Mouse (Mus musculus): ENCODE data around the gene Cdhr1. TPM values are rescaled to one million over a fixed set of nuclear protein-coding genes. Genes with fewer than 3 reads are reported as not detected.

The Cdhr1 gene
- polyA plus RNA-seq, 1 experiment from 2014 or later, result 3.0 TPM

DNA sequence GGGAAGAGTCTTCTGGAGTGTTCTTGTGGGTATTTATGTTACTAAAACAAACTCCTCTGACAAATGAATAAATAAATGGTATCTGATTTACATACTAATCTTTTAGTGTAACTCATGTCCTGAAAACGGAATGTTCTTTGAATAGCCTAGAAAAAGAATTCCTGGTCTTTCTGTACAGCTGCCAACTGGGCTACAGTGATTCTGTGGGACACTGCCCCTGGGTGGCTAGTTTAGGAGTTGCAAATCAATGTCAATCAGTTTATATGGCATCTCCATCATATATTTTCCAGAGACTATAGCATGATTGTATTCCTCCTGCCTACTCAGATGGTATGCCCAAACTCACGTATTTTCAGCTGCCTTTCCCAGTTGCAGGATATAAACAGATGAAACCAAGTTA, 33.3 kb downstream of the Cdhr1 start:
- H3K4me2 ChIP-seq (ENCODE audit: low read depth, low read length), result no peak overlapping the region
- no peaks in the 10 kb centered on the region for H3K27me3 ChIP-seq (replicated peaks; ENCODE audit: control insufficient read depth, insufficient read depth, low read length)
- H3K4me1 ChIP-seq (ENCODE audit: control insufficient read depth, insufficient read depth, low read length), result no peaks in the 10 kb centered on the region
- H3K27ac ChIP-seq (replicated peaks; ENCODE audit: low read depth, low read length), result no peak overlapping the region
- H3K36me3 ChIP-seq (ENCODE audit: control insufficient read depth, insufficient read depth, low read length), result no peaks in the 10 kb centered on the region
- H3K4me3 ChIP-seq (ENCODE audit: low read depth, low read length), result no peak overlapping the region
- ATAC-seq (ENCODE audit: low read depth), result no peak
- no peak overlapping the region for H3K9ac ChIP-seq (ENCODE audit: low read depth, low read length)
- DNase-seq (ENCODE audit: low spot score), result no peak
- H3K9me3 ChIP-seq (ENCODE audit: control insufficient read depth, low read length), result no peaks in the 10 kb centered on the region
- 58% methylated on average over 2 of the region's 2 CpGs for WGBS

DNA sequence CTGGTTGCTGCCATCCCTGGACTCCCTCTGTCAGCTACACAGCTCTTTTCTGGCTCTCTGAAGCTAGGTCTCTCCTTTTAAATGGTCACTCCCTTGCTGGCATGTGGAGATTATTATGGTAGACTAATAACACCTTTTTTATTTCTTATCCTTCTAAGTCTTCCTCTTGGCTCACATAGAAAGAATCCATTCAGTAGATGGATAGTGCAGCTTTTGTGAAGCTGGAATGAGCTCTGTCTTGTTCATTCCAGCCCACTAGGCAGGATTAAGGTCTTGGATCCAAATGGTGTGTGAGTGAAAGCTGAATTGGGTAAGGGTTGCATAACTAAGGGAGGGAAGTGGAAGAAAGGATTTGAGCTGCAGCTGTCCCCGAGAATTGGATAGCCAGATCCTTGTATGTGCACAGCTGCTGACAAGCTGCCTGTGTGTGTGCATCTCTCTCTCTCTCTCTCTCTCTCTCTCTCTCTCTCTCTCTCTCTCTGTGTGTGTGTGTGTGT, 49.2 kb downstream of the Cdhr1 start, which contains the start of gene Rgr:
Rgr (minus strand) TSS at position 51 of the 497 bp plus-strand sequence.
- Histone ChIP-seq H3K4me3 (ENCODE audit: low read depth, low read length) (no peak within 1 kb of the TSS), H3K9me3 (ENCODE audit: control insufficient read depth, low read length) (no peaks in the 10 kb centered on the region), H3K9ac (ENCODE audit: low read depth, low read length) (no peak within 1 kb of the TSS), H3K27ac (replicated peaks; ENCODE audit: low read depth, low read length) (no peak within 1 kb of the TSS), H3K36me3 (ENCODE audit: control insufficient read depth, insufficient read depth, low read length) (no peaks in the 10 kb centered on the region), H3K4me2 (ENCODE audit: low read depth, low read length) (no peak within 1 kb of the TSS), H3K27me3 (replicated peaks; ENCODE audit: control insufficient read depth, insufficient read depth, low read length) (no peaks in the 10 kb centered on the region), H3K4me1 (ENCODE audit: control insufficient read depth, insufficient read depth, low read length) (no peaks in the 10 kb centered on the region)
- WGBS, result 68% methylated on average over 1 of the region's 1 CpGs
- ATAC-seq (ENCODE audit: low read depth), result peak; percentile 80
- DNase-seq (ENCODE audit: low spot score), result peak; percentile 78

DNA sequence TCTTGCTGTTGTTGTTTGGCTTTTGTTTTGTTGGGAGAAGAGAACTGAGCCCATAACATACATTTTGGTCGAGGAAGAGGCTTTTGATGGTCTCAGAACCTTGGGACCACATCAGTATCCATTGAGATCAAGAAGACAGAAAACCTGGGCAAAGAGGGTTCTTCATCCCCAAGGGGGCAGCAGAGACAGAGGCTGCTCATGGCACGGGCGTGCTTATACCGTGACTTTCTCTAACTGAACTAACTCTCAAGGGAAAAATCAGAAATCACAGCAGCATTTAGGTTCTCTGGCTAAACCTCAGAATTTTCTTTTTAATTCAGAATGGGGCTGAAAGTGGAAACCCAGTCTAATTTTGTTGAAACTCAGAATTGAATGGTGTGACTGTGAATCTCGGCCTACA, 63.7 kb downstream of the Cdhr1 start:
- no peak for DNase-seq (ENCODE audit: low spot score)
- no peak for ATAC-seq (ENCODE audit: low read depth)
- WGBS, result 32% methylated on average over 5 of the region's 5 CpGs

DNA sequence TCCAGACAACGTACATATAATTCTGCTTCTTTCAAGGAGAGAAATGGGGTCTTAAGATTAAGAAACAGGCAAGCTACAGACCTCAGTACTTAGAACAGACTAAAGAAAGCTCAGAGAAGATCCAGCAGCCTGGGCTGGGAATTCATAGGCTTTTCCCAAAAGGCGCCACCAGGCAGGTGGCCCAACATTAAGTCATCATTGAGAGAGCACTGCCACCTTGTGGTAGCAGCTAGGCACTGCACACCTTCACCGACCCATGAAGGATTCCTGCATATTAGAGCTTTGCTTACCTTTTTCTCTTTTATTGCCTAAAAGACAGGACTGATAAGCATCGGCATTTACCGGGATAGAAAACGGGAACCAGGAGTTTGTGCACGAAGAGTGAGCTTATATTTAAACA, 64.9 kb downstream of the Cdhr1 start:
- ATAC-seq (ENCODE audit: low read depth), result 0 out of 2 replicates have a peak, but pooled peaks have one; percentile 59
- H3K4me2 ChIP-seq (ENCODE audit: low read depth, low read length), result no peak overlapping the region
- no peaks in the 10 kb centered on the region for H3K9me3 ChIP-seq (ENCODE audit: control insufficient read depth, low read length)
- H3K27ac ChIP-seq (replicated peaks; ENCODE audit: low read depth, low read length), result no peak overlapping the region
- no peaks in the 10 kb centered on the region for H3K27me3 ChIP-seq (replicated peaks; ENCODE audit: control insufficient read depth, insufficient read depth, low read length)
- H3K4me1 ChIP-seq (ENCODE audit: control insufficient read depth, insufficient read depth, low read length), result no peaks in the 10 kb centered on the region
- H3K36me3 ChIP-seq (ENCODE audit: control insufficient read depth, insufficient read depth, low read length), result no peaks in the 10 kb centered on the region
- H3K4me3 ChIP-seq (ENCODE audit: low read depth, low read length), result no peak overlapping the region
- H3K9ac ChIP-seq (ENCODE audit: low read depth, low read length), result no peak overlapping the region
- peak; percentile 75 for DNase-seq (ENCODE audit: low spot score)
- 21% methylated on average over 7 of the region's 7 CpGs for WGBS

More for the DNA sequence above, 63.7 kb downstream of the Cdhr1 start:
- Histone ChIP-seq H3K36me3 (ENCODE audit: control insufficient read depth, insufficient read depth, low read length) (no peaks in the 10 kb centered on the region), H3K4me1 (ENCODE audit: control insufficient read depth, insufficient read depth, low read length) (no peaks in the 10 kb centered on the region), H3K27me3 (replicated peaks; ENCODE audit: control insufficient read depth, insufficient read depth, low read length) (no peaks in the 10 kb centered on the region), H3K9ac (ENCODE audit: low read depth, low read length) (no peak overlapping the region), H3K4me3 (ENCODE audit: low read depth, low read length) (no peak overlapping the region), H3K4me2 (ENCODE audit: low read depth, low read length) (no peak overlapping the region), H3K9me3 (ENCODE audit: control insufficient read depth, low read length) (no peaks in the 10 kb centered on the region), H3K27ac (replicated peaks; ENCODE audit: low read depth, low read length) (no peak overlapping the region)

GRCm38 (mm10) chr14:37032481-37033104, 65.6 kb downstream of the Cdhr1 start:
- H3K9ac ChIP-seq (ENCODE audit: low read depth, low read length), result no peak overlapping the region
- no peak overlapping the region for H3K4me2 ChIP-seq (ENCODE audit: low read depth, low read length)
- 66% methylated on average over 11 of the region's 11 CpGs for WGBS
- no peaks in the 10 kb centered on the region for H3K36me3 ChIP-seq (ENCODE audit: control insufficient read depth, insufficient read depth, low read length)
- no peaks in the 10 kb centered on the region for H3K4me1 ChIP-seq (ENCODE audit: control insufficient read depth, insufficient read depth, low read length)
- no peaks in the 10 kb centered on the region for H3K9me3 ChIP-seq (ENCODE audit: control insufficient read depth, low read length)
- ATAC-seq (ENCODE audit: low read depth) (peak; percentile 88), DNase-seq (ENCODE audit: low spot score) (peak; percentile 84)
- no peak overlapping the region for H3K27ac ChIP-seq (replicated peaks; ENCODE audit: low read depth, low read length)
- no peak overlapping the region for H3K4me3 ChIP-seq (ENCODE audit: low read depth, low read length)
- no peaks in the 10 kb centered on the region for H3K27me3 ChIP-seq (replicated peaks; ENCODE audit: control insufficient read depth, insufficient read depth, low read length)

DNA sequence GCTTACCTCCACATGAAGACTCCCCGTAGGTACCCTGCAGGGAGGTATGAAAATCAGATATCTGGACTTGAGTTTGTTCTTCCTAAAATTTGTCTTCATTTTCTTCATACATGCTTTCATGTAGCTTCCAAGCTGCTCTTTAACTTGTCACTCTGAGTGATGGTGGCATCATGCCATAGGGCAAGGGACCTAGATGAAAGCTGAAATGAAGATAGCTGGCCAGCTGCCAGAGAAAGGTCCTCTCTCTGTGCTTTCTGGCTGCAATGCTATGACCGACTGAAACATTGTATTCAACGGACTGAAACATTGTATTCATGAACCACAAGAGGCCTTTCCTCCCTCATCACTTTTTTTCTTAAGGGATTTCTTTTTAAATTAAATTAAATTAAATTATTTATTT, 69.6 kb downstream of the Cdhr1 start:
- H3K27ac ChIP-seq (replicated peaks; ENCODE audit: low read depth, low read length), result no peak overlapping the region
- no peaks in the 10 kb centered on the region for H3K4me1 ChIP-seq (ENCODE audit: control insufficient read depth, insufficient read depth, low read length)
- H3K36me3 ChIP-seq (ENCODE audit: control insufficient read depth, insufficient read depth, low read length), result no peaks in the 10 kb centered on the region
- ATAC-seq (ENCODE audit: low read depth) (no peak), DNase-seq (ENCODE audit: low spot score) (no peak)
- no peaks in the 10 kb centered on the region for H3K27me3 ChIP-seq (replicated peaks; ENCODE audit: control insufficient read depth, insufficient read depth, low read length)
- H3K9ac ChIP-seq (ENCODE audit: low read depth, low read length), result no peak overlapping the region
- 81% methylated on average over 3 of the region's 3 CpGs for WGBS
- no peak overlapping the region for H3K4me2 ChIP-seq (ENCODE audit: low read depth, low read length)
- H3K4me3 ChIP-seq (ENCODE audit: low read depth, low read length), result no peak overlapping the region
- H3K9me3 ChIP-seq (ENCODE audit: control insufficient read depth, low read length), result no peaks in the 10 kb centered on the region

GRCm38 (mm10) chr14:37027951-37028350, 70.2 kb downstream of the Cdhr1 start:
- DNase-seq (ENCODE audit: low spot score), result no peak
- WGBS, result 86% methylated on average over 3 of the region's 3 CpGs
- no peak for ATAC-seq (ENCODE audit: low read depth)
- H3K27me3 ChIP-seq (replicated peaks; ENCODE audit: control insufficient read depth, insufficient read depth, low read length), result no peaks in the 10 kb centered on the region
- no peak overlapping the region for H3K27ac ChIP-seq (replicated peaks; ENCODE audit: low read depth, low read length)
- H3K9ac ChIP-seq (ENCODE audit: low read depth, low read length), result no peak overlapping the region
- H3K36me3 ChIP-seq (ENCODE audit: control insufficient read depth, insufficient read depth, low read length), result no peaks in the 10 kb centered on the region
- no peaks in the 10 kb centered on the region for H3K9me3 ChIP-seq (ENCODE audit: control insufficient read depth, low read length)
- H3K4me1 ChIP-seq (ENCODE audit: control insufficient read depth, insufficient read depth, low read length), result no peaks in the 10 kb centered on the region
- H3K4me2 ChIP-seq (ENCODE audit: low read depth, low read length), result no peak overlapping the region
- no peak overlapping the region for H3K4me3 ChIP-seq (ENCODE audit: low read depth, low read length)

Data from embryonic facial prominence, embryonic 14.5 days (tissue).